Mouse (Mus musculus) liver, postnatal 0 days (tissue): ENCODE data around the gene Il15ra.

Experiments
- CTCF ChIP-seq: sonication (generic); IDR thresholded peaks from 2 replicates; pipeline ENCODE4 v1.5.1; 2016; ENCODE audit warnings: antibody characterized with exemption, low read depth
- EP300 ChIP-seq: IDR thresholded peaks from 2 replicates; pipeline ENCODE4 v1.6.1; 2016; ENCODE audit warnings: antibody characterized with exemption, low read depth, mild to moderate bottlenecking

- TF ChIP-seq CTCF (no peak), EP300 (no peak)
These were observed 69.3 kb downstream of the Il15ra start for GRCm38 (mm10) chr2:11774426-11774825.
